Mouse (Mus musculus): Measurements from ENCODE around the gene Faap20. TPM values are rescaled to one million over a fixed set of nuclear protein-coding genes. Genes with fewer than 3 reads are reported as not detected.

Faap20 gene
- polyA plus RNA-seq, 1 experiment from 2014 or later = 63.2 TPM

- no peak for ATAC-seq (ENCODE audit: extremely low read depth, insufficient number of reproducible peaks, low FRiP score, low TSS enrichment)
- Histone ChIP-seq H3K36me3 (no peaks in the 10 kb centered on the region), H3K4me2 (no peak overlapping the region), H3K9ac (no peak overlapping the region), H3K9me3 (no peaks in the 10 kb centered on the region), H3K4me3 (no peak overlapping the region), H3K4me1 (peaks cover 19% of the 10 kb centered on the region), H3K27me3 (replicated peaks) (0 out of 2 replicates have a peak, but pooled peaks cover 10% of the 10 kb centered on the region), H3K27ac (replicated peaks) (no peak overlapping the region)
- WGBS = 57% methylated on average over 8 of the region's 8 CpGs
These were observed 56.0 kb downstream of the Faap20 start for GRCm38 (mm10) chr4:155305531-155306031.

Other genes with a start within 250 kb of the Faap20 start
- 0.51 and 0.53 TPM in 2 replicates for gene Plch2, start 193.0 kb upstream of the Faap20 start, polyA plus RNA-seq (2015; fragmentation: Nextera tagmentation; extraction: Ambion mirVana)
- gene Pex10, start 182.8 kb upstream of the Faap20 start, polyA plus RNA-seq (2015; fragmentation: Nextera tagmentation; extraction: Ambion mirVana) = 16.6 and 16.8 TPM in 2 replicates
- gene Rer1, start 163.4 kb upstream of the Faap20 start, polyA plus RNA-seq (2015; fragmentation: Nextera tagmentation; extraction: Ambion mirVana) = 114 and 126 TPM in 2 replicates
- gene Morn1, start 163.2 kb upstream of the Faap20 start, polyA plus RNA-seq (2015; fragmentation: Nextera tagmentation; extraction: Ambion mirVana) = 2.1 and 2.3 TPM in 2 replicates
- 10.1 and 10.2 TPM in 2 replicates for gene Ski, start 27.2 kb upstream of the Faap20 start, polyA plus RNA-seq (2015; fragmentation: Nextera tagmentation; extraction: Ambion mirVana)
- gene Prkcz, start 111.6 kb downstream of the Faap20 start, polyA plus RNA-seq (2015; fragmentation: Nextera tagmentation; extraction: Ambion mirVana) = 7.2 TPM in 2 replicates
- gene Gabrd, start 148.3 kb downstream of the Faap20 start, polyA plus RNA-seq (2015; fragmentation: Nextera tagmentation; extraction: Ambion mirVana) = 0.17 TPM in 1 of 2 replicates, not detected in the other
- gene Cfap74, start 159.4 kb downstream of the Faap20 start, polyA plus RNA-seq (2015; fragmentation: Nextera tagmentation; extraction: Ambion mirVana) = 0.89 and 1.3 TPM in 2 replicates
- gene Tmem52, start 219.3 kb downstream of the Faap20 start, polyA plus RNA-seq (2015; fragmentation: Nextera tagmentation; extraction: Ambion mirVana) = not detected in 2 replicates
- 345 and 378 TPM in 2 replicates for gene Gnb1, start 241.6 kb downstream of the Faap20 start, polyA plus RNA-seq (2015; fragmentation: Nextera tagmentation; extraction: Ambion mirVana)

Data from heart, embryonic 13.5 days (tissue).